Mouse (Mus musculus) embryonic stem cell, embryonic (primary cell): ENCODE data around the gene Ostm1.

Experiments used
- CTCF ChIA-PET, 4 experiments: fragments of 300-600 bp in 2 of 4; fragments of 350-600 bp in 2 of 4; sonication (Branson Sonifier 250); formaldehyde crosslinking; loops; one replicate each; lab custom pipeline; 2022; ENCODE audit warnings: inconsistent platforms in 2 of 4; lab: Charles Lee
- POLR2A ChIA-PET, 4 experiments: fragments of 300-600 bp in 2 of 4; fragments of 350-600 bp in 2 of 4; sonication (Branson Sonifier 250); formaldehyde crosslinking; loops; one replicate each; lab custom pipeline; 2022; ENCODE audit warnings: antibody characterized with exemption in 4 of 4, inconsistent platforms in 1 of 4; lab: Charles Lee

Ostm1 gene

GRCm38 (mm10) chr10:42678331-42678730, 94.7 kb downstream of the Ostm1 start:
- ChIA-PET POLR2A (interaction anchor here in 3 of 4 experiments (0.5 to 3.4 kb wide), 37 partner anchors 8 to 1159 kb away, joined by 3 to 26 read pairs (median 6); partner anchors contain the start of genes Sec63 (in 3 of the 3), Snx3 (in 2 of the 3), Afg1l (in 1 of the 3) and Cd164 (in 1 of the 3)), CTCF (interaction anchor here in 3 of 4 experiments (0.7 to 2.0 kb wide), 5 partner anchors 19 to 74 kb away, joined by 3 to 11 read pairs (median 3); no protein-coding TSS in a partner anchor)

- ChIA-PET CTCF (interaction anchor here (0.6 to 2.0 kb wide), 7 partner anchors 18 to 1207 kb away, joined by 3 to 14 read pairs (median 3); no protein-coding TSS in a partner anchor), POLR2A (interaction anchor here (0.5 to 3.4 kb wide), 46 partner anchors 9 to 1160 kb away, joined by 3 to 26 read pairs (median 5); partner anchors contain the start of genes Sec63 (in 3 of the 4), Snx3 (in 2 of the 4), Afg1l (in 1 of the 4) and Cd164 (in 1 of the 4))
Observed at GRCm38 (mm10) chr10:42678755-42679364, 95.2 kb downstream of the Ostm1 start.

- CTCF ChIA-PET: interaction anchor here in 2 of 4 experiments (1.0 to 2.0 kb wide), 3 partner anchors 17 to 55 kb away, joined by 3 to 11 read pairs (median 10); no protein-coding TSS in a partner anchor
Observed at GRCm38 (mm10) chr10:42679586-42679985, 96.0 kb downstream of the Ostm1 start.

GRCm38 (mm10) chr10:42680582-42681001, 97.0 kb downstream of the Ostm1 start:
- POLR2A ChIA-PET: interaction anchor here in 3 of 4 experiments (0.6 to 3.4 kb wide), 22 partner anchors 8 to 793 kb away, joined by 3 to 26 read pairs (median 4); partner anchors contain the start of genes Sec63 (in 1 of the 3) and Snx3 (in 1 of the 3)
- CTCF ChIA-PET: interaction anchor here in 2 of 4 experiments (0.6 to 1.7 kb wide), 5 partner anchors 16 to 1690 kb away, joined by 3 to 10 read pairs (median 3); no protein-coding TSS in a partner anchor

More at GRCm38 (mm10) chr10:42679586-42679985, 96.0 kb downstream of the Ostm1 start:
- POLR2A ChIA-PET: interaction anchor here (0.5 to 3.4 kb wide), 28 partner anchors 8 to 1160 kb away, joined by 3 to 26 read pairs (median 5); partner anchors contain the start of genes Sec63 (in 2 of the 4), Afg1l (in 1 of the 4), Cd164 (in 1 of the 4) and Snx3 (in 1 of the 4)

GRCm38 (mm10) chr10:42682421-42682820, 98.8 kb downstream of the Ostm1 start:
- CTCF ChIA-PET: interaction anchor here in 2 of 4 experiments (0.6 to 1.5 kb wide), 3 partner anchors 15 to 755 kb away, joined by 3 to 11 read pairs (median 5); no protein-coding TSS in a partner anchor
- POLR2A ChIA-PET: interaction anchor here (0.5 to 1.4 kb wide), 8 partner anchors 8 to 1219 kb away, joined by 3 to 15 read pairs (median 4); no protein-coding TSS in a partner anchor

GRCm38 (mm10) chr10:42687873-42688272, 104.3 kb downstream of the Ostm1 start:
- ChIA-PET CTCF (interaction anchor here (0.7 to 2.3 kb wide), 6 partner anchors 9 to 48 kb away, joined by 3 to 11 read pairs (median 8); no protein-coding TSS in a partner anchor), POLR2A (interaction anchor here in 3 of 4 experiments (0.8 to 4.0 kb wide), 12 partner anchors 8 to 223 kb away, joined by 3 to 26 read pairs (median 4); partner anchors contain the start of gene Afg1l (in 1 of the 3))

- POLR2A ChIA-PET: interaction anchor here in 3 of 4 experiments (0.6 to 4.0 kb wide), 11 partner anchors 9 to 245 kb away, joined by 3 to 26 read pairs (median 4); no protein-coding TSS in a partner anchor
- CTCF ChIA-PET: interaction anchor here in 2 of 4 experiments (0.6 to 1.4 kb wide), 5 partner anchors 24 to 113 kb away, joined by 3 to 13 read pairs (median 4); no protein-coding TSS in a partner anchor
Observed at GRCm38 (mm10) chr10:42689694-42690093, 106.1 kb downstream of the Ostm1 start.

GRCm38 (mm10) chr10:42690233-42691028, 106.8 kb downstream of the Ostm1 start:
- ChIA-PET POLR2A (interaction anchor here (0.6 to 4.0 kb wide), 14 partner anchors 8 to 246 kb away, joined by 3 to 26 read pairs (median 3); partner anchors contain the start of gene Sec63 (in 1 of the 4)), CTCF (interaction anchor here in 2 of 4 experiments (0.5 to 1.4 kb wide), 8 partner anchors 9 to 559 kb away, joined by 3 to 6 read pairs (median 4); no protein-coding TSS in a partner anchor)

- CTCF ChIA-PET: interaction anchor here in 2 of 4 experiments (0.5 to 1.4 kb wide), 4 partner anchors 8 to 560 kb away, joined by 3 to 4 read pairs (median 3); no protein-coding TSS in a partner anchor
- POLR2A ChIA-PET: interaction anchor here in 3 of 4 experiments (0.7 to 4.0 kb wide), 9 partner anchors 9 to 70 kb away, joined by 3 to 26 read pairs (median 3); partner anchors contain the start of gene Sec63 (in 1 of the 3)
Observed at GRCm38 (mm10) chr10:42691051-42691450, 107.4 kb downstream of the Ostm1 start.

GRCm38 (mm10) chr10:42692095-42692494, 108.5 kb downstream of the Ostm1 start:
- CTCF ChIA-PET: interaction anchor here in 1 of 4 experiments (0.6 kb wide), 1 partner anchor 1735 kb away, joined by 5 read pairs; no protein-coding TSS in a partner anchor
- POLR2A ChIA-PET: no interaction called here

- POLR2A ChIA-PET: interaction anchor here in 1 of 4 experiments (0.5 to 1.4 kb wide), 2 partner anchors 15 to 119 kb away, joined by 3 to 5 read pairs; no protein-coding TSS in a partner anchor
- CTCF ChIA-PET: interaction anchor here in 1 of 4 experiments (0.6 kb wide), 1 partner anchor 37 kb away, joined by 3 read pairs; no protein-coding TSS in a partner anchor
Observed at GRCm38 (mm10) chr10:42692794-42693193, 109.2 kb downstream of the Ostm1 start.

- CTCF ChIA-PET: interaction anchor here in 2 of 4 experiments (0.6 to 1.0 kb wide), 2 partner anchors 36 to 47 kb away, joined by 3 read pairs; no protein-coding TSS in a partner anchor
- POLR2A ChIA-PET: interaction anchor here in 2 of 4 experiments (0.5 to 1.4 kb wide), 4 partner anchors 12 to 747 kb away, joined by 3 to 15 read pairs (median 4); no protein-coding TSS in a partner anchor
Observed at GRCm38 (mm10) chr10:42693482-42693881, 109.9 kb downstream of the Ostm1 start.

- ChIA-PET CTCF (interaction anchor here (0.5 to 1.7 kb wide), 48 partner anchors 8 to 554 kb away, joined by 3 to 11 read pairs (median 4); partner anchors contain the start of gene Sec63 (in 1 of the 4)), POLR2A (interaction anchor here (0.5 to 1.8 kb wide), 16 partner anchors 8 to 291 kb away, joined by 3 to 12 read pairs (median 4); partner anchors contain the start of genes Sec63 (in 1 of the 4) and Snx3 (in 1 of the 4))
Observed at GRCm38 (mm10) chr10:42696361-42696760, 112.7 kb downstream of the Ostm1 start.

GRCm38 (mm10) chr10:42697007-42697406, 113.4 kb downstream of the Ostm1 start:
- POLR2A ChIA-PET: interaction anchor here (0.5 to 2.1 kb wide), 26 partner anchors 9 to 1390 kb away, joined by 3 to 12 read pairs (median 4); partner anchors contain the start of genes Snx3 (in 2 of the 4) and Sec63 (in 1 of the 4)
- CTCF ChIA-PET: interaction anchor here (0.5 to 1.7 kb wide), 57 partner anchors 9 to 1881 kb away, joined by 3 to 11 read pairs (median 4); partner anchors contain the start of gene Sec63 (in 1 of the 4)

GRCm38 (mm10) chr10:42698375-42698774, 114.8 kb downstream of the Ostm1 start:
- POLR2A ChIA-PET: interaction anchor here in 2 of 4 experiments (0.7 to 2.1 kb wide), 2 partner anchors 8 to 20 kb away, joined by 3 to 9 read pairs; no protein-coding TSS in a partner anchor

GRCm38 (mm10) chr10:42698994-42699393, 115.4 kb downstream of the Ostm1 start:
- ChIA-PET POLR2A (interaction anchor here in 2 of 4 experiments (0.6 to 0.7 kb wide), 2 partner anchors 9 to 252 kb away, joined by 3 read pairs; no protein-coding TSS in a partner anchor), CTCF (interaction anchor here in 1 of 4 experiments (1.0 kb wide), 1 partner anchor 8 kb away, joined by 3 read pairs; no protein-coding TSS in a partner anchor)

More at GRCm38 (mm10) chr10:42698375-42698774, 114.8 kb downstream of the Ostm1 start:
- CTCF ChIA-PET: no interaction called here
